Mouse (Mus musculus): ENCODE data around the gene Dnajc7. TPM values are rescaled to one million over a fixed set of nuclear protein-coding genes. Genes with fewer than 3 reads are reported as not detected.
A peak's percentile ranks its signal among the peaks of the same experiment; 100 is the strongest.

The Dnajc7 gene
- total RNA-seq, 4 experiments from 2014 or later = 241 to 278 (median 260) TPM

DNA sequence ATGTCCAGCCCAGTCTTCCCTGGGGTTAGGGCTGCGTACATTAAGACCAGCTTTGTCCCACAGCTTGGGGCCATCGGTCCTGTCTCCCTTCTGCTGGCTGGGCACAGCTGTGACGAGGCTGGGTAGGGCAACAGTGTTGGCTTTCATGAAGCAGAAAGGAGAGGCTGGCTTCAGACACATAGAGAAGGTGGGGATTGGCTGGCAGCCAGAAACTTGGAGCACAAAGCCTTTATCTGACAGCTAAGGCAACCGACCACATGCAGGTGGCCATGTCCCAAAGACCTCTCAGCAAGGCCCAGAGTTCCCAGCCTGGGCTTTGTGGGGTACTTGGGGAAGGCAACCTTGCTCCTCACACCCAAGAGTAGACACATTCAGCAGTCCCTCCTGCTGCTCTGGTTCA lies 38.2 kb downstream of the Dnajc7 start:
- DNase-seq (ENCODE audit: low spot score in 2 of 2) = peak in 1 of 2 experiments; percentile 72

- DNase-seq (ENCODE audit: low spot score in 2 of 2) = no peak
These were observed 39.7 kb downstream of the Dnajc7 start for GRCm38 (mm10) chr11:100580275-100580674.

- DNase-seq (ENCODE audit: low spot score in 2 of 2) = no peak
These were observed 40.7 kb downstream of the Dnajc7 start for GRCm38 (mm10) chr11:100579116-100579799.

GRCm38 (mm10) chr11:100577852-100578599 lies 41.9 kb downstream of the Dnajc7 start:
- no peak for DNase-seq (ENCODE audit: low spot score in 2 of 2)

DNA sequence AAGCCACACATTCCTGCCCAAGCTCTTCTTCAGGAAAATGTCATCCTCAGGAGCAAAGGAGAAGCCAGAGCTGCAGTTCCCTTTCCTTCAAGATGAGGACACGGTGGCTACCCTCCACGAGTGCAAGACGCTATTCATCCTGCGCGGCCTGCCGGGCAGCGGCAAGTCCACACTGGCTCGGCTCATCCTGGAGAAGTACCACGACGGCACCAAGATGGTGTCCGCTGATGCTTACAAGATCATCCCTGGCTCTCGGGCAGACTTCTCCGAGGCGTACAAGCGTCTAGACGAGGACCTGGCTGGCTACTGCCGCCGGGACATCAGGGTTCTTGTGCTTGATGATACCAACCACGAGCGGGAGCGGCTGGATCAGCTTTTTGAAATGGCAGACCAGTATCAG lies 43.7 kb downstream of the Dnajc7 start:
- no peak for DNase-seq (ENCODE audit: low spot score in 2 of 2)

GRCm38 (mm10) chr11:100575484-100575855 lies 44.5 kb downstream of the Dnajc7 start:
- peak in 1 of 2 experiments; percentile 84 for DNase-seq (ENCODE audit: low spot score in 2 of 2)

- peak; percentile 50 to 66 for DNase-seq (ENCODE audit: low spot score in 2 of 2)
These were observed 45.1 kb downstream of the Dnajc7 start, which contains the start of gene Cnp for GRCm38 (mm10) chr11:100574708-100575483. TSS of gene Cnp (plus strand) at chr11:100574904.

GRCm38 (mm10) chr11:100574188-100574587 lies 45.8 kb downstream of the Dnajc7 start:
- no peak for DNase-seq (ENCODE audit: low spot score in 2 of 2)

DNA sequence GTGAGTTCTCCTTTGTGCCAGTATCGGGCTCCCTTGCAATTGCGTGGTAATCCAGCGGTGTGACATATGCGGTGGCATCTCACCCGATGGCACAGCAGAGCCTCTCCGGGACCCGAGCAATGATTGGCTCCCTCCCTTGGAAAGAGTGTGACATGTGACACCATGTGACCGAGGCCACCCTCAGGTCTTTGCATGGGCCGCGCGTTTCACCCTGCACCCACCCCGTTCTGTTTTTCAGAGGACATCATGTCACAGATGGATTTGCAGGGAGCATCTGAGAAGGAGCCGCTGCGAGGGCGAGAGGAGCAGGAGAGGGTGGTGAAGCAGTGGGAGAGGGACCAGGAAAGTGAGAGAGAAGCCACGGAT lies 48.8 kb downstream of the Dnajc7 start:
- DNase-seq (ENCODE audit: low spot score in 2 of 2) = peak; percentile 53 to 57

DNA sequence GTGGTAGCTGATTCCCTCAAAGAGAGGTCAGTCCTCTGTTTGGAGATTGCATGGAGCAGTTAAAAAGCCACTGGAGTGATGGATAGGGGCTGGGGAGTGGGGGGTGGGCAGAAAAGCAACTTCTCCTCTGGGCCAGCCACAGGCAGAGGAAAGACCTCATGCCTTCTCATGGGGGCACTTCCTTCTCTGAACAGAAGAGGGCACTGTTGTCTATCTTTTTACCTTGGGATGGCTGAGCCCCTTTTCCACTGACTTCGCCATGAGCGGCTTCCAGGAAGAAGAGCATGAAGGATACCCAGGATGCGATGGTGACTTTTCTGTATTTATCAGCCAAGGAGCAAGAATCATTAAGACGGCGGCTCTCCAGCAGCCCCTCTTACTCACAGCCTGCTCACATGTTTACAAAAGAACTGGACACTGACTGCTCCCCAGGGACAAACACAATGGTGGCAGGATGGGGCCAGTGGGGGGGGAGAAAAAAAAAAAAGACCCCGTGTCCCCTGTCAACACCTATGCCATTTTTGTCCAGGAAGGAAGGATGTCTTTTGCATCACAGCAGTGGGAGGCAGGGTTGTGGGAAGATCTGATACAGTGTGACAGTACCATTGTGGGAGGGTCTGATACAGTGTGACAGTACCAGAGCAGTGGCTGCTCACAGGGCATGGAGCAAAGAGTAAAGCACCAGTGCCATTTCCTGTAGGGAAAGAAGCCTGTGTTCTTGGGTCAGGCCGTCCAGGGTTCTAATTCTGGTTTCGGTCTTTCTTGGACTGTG lies 49.4 kb downstream of the Dnajc7 start:
- DNase-seq (ENCODE audit: low spot score in 2 of 2) = peak; percentile 49 to 52

DNA sequence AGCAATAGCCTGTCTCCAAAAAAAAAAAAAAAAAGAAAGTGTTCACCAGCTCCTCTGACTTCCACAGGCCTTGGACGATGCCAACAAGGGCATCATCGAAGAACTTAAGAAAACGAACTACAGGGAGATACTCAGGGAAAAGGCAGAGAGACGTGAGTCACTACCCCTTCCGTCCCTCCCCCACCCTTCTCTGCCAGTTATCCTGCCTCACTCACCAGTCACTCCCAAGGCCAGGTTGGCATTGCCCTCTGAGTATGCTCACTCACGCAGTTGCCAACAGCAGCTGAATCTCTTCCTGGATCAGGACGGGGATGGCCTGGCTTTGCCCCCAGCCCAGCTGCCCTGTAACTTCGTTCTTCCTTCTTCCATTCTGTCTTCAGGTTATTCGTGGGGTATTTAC lies 50.2 kb downstream of the Dnajc7 start:
- no peak for DNase-seq (ENCODE audit: low spot score in 2 of 2)

DNA sequence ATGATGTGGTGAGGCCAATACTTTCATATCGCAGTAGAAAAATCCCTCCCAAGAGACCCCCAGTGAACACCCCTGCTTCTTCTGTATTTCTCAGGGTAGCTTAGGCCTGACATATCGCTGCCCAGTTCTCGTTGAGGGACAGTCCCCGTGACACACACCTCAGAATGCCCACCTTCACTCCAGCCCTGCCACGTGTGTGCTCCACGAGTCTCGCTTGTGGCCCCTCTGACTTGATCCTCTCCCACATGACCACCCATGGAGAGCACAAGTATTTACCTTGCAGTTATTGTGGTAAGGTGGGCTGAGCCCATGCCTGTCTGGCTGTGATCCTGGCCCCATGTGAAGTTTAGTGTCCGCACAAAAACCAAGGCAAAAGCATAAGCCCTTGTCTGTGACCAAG lies 51.3 kb downstream of the Dnajc7 start:
- DNase-seq (ENCODE audit: low spot score in 2 of 2) = no peak

DNA sequence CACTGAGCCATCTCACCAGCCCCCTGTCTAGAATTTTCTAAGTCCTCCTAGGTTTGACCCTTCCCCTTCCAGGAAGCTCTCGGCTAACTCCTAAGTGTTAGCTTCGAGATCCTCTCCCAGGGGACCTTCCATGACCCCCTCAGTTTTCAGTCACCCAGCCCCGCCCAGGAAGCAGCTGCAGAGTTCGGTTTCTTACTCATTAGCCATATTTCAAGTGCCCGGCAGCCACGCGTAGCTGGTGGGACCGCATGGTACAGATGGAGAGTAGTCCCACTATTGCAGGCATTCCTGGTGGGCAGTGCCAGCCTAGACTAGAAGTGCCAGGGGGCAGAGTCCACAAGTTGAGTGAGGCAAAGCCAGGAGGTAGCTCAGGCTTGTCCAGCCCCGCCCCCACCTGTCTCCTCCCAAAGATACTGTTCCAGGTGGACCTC lies 52.1 kb downstream of the Dnajc7 start:
- DNase-seq (ENCODE audit: low spot score in 2 of 2) = no peak

- DNase-seq (ENCODE audit: low spot score in 2 of 2) = no peak
These were observed 52.7 kb downstream of the Dnajc7 start for GRCm38 (mm10) chr11:100567229-100567628.

DNA sequence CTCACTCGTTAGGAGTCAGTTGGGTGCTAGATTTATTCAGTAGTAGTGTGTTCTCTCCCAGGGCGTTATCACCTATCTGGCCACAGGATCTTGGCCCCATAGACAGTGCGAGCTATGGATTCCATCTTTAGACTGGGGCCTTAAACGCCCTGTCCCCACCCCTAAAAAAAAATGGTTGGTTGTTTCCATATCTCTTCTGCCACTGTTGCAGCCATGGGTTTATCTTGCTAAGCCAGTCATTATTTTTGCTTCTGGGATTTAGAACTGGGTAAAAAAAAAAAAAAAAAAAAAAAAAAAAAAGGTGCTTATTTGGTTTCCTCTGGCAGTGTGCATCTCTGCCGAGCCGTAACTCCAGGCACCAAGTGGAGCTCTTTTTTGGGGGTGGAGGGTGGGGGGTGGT lies 55.3 kb downstream of the Dnajc7 start:
- DNase-seq (ENCODE audit: low spot score in 2 of 2) = no peak

- peak in 1 of 2 experiments; percentile 84 for DNase-seq (ENCODE audit: low spot score in 2 of 2)
These were observed 55.7 kb downstream of the Dnajc7 start for GRCm38 (mm10) chr11:100564297-100564696.

DNA sequence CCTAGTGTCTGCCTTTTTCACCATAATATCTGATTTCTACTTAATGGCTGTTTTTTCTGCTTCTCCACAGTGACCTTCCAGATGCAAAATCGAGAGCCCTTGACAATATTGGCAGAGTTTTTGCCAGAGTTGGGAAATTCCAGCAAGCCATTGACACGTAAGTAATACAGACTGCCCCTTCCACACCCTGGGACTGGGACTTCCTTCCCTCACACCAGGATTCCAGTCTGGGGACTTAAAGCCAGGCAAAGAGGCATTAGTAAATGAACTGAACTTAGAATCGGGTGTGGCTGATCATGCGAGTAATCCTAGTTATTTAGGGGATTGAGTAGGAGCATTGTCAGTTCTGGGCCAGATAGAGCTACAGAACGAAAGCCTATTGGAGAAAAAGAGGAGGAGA lies 58.2 kb downstream of the Dnajc7 start:
- DNase-seq (ENCODE audit: low spot score in 2 of 2) = no peak

DNA sequence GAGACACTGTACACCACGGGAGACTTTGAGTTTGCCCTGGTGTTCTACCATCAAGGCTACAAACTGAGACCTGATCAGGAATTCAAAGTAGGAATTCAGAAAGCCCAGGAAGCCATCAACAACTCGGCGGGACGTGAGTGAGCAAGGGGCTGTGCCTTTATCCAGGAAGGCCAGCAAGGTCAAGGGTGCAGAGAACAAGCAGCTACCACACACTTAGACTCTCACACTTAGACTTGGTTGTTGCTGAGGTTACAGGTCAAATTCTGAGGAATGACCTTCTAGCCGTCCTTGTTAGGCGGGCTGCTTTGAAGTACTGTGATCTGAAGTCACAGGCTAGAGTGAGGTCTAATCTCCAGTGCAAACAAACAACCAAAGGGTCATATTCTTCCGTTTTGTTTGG lies 60.5 kb downstream of the Dnajc7 start:
- no peak for DNase-seq (ENCODE audit: low spot score in 2 of 2)

GRCm38 (mm10) chr11:100557563-100557962 lies 62.4 kb downstream of the Dnajc7 start:
- DNase-seq (ENCODE audit: low spot score in 2 of 2) = no peak

DNA sequence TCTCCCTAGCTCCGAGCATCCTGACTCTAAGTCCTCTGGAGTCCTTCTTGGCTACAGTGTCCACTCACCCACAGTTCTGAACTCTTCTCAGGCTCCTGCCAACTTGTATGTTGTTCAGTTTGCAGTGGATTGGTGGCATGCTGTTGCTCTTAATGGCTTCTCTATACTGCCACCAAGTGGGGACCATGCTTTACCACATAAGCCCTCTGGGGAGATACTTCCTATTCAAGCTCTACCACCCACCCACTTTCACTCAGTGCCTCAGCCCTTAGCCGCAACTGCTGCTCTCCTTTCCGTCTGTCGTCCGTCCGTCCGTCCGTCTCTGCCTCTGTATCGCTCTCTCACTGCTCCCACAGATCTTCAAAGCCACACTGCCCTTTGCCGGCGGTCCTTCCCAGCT lies 64.4 kb downstream of the Dnajc7 start:
- DNase-seq (ENCODE audit: low spot score in 2 of 2) = peak in 1 of 2 experiments; percentile 64

DNA sequence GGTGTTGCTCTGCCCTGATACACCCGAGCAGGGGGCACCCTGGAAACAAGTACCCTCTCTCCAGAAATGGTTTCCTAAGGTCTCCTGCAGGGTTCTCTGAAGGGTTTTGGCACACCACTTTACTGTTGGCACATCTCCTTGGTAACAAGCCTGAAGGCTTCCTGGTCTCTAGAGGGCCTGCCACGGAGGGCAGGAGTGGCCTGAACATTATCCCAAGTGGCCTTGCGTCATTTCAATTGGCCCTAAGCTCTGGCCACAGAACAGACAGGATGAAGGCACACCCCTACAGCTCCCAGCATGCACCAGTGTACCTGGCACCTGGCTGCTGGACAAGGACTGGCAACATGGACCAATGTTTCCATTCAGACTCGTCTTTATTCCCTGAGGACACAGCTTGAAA lies 67.1 kb downstream of the Dnajc7 start:
- DNase-seq (ENCODE audit: low spot score in 2 of 2) = no peak
